Mouse (Mus musculus) adrenal gland, postnatal 25 days (tissue): ENCODE results near the gene Miox. TPM values are rescaled to one million over a fixed set of nuclear protein-coding genes. Genes with fewer than 3 reads are reported as not detected.

Experiments
- DNase-seq: peaks from one replicate; pipeline ENCODE4 v3.0.0; 2021; ENCODE audit warnings: mixed read lengths
- total RNA-seq: library from RNA; stranded (reverse); gene quantifications from 2 replicates; pipeline ENCODE4 v1.2.3, GENCODE M21; 2021

Miox gene
- total RNA-seq, 1 experiment from 2014 or later = not detected

DNA sequence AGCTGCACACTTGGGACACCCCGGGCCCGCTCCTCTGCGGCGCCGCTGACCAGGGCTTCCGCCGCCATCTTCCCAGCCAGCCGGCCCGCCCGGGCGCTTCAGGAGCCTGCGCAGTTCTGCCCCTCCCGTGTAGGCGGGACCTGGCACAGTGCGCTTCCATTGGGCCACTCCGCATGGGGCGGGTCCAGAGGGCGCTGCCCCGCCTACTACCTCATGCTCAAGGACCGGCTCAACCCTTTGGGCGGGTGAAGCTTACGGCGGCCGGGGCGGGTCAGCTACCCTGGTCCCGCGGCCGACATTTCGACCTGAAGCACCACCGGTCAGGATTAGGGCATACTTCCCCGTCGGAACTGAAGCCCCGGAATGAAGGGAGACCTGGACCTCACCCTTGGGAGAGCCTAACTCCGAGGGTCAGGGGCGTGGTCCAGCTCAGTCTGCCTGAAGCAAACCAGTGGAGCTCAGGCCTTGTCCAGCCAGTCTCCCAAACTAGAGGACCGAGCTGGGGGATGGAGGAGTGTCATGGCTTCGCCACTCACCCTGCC, 18.9 kb upstream of the Miox start, which contains the start of gene Sbf1:
Gene Sbf1 (minus strand): TSS at position 122 of the 542 bp plus-strand sequence.
- peak; percentile 98 for DNase-seq

DNA sequence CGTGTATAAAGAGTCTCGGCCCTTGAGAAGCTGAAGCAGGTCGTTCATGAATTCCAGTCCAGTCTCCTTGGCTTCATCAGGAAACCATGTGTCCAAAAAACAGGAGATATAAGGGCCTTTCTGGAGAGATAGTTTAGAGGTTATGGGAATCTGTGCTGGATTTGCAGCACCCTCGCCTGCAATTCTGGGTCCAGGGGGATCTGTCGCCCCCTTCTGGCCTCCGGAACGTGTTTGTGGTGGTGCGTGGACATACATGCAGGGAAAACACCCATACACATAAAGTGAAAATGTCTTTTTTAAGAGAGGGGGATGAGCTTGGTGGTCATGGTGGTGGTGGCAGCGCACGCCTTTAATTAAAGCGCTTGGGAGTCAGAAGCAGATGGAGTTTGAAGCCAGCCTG, 18.1 kb upstream of the Miox start:
- DNase-seq = no peak

GRCm38 (mm10) chr15:89321264-89321663, 12.9 kb upstream of the Miox start:
- DNase-seq = no peak

DNA sequence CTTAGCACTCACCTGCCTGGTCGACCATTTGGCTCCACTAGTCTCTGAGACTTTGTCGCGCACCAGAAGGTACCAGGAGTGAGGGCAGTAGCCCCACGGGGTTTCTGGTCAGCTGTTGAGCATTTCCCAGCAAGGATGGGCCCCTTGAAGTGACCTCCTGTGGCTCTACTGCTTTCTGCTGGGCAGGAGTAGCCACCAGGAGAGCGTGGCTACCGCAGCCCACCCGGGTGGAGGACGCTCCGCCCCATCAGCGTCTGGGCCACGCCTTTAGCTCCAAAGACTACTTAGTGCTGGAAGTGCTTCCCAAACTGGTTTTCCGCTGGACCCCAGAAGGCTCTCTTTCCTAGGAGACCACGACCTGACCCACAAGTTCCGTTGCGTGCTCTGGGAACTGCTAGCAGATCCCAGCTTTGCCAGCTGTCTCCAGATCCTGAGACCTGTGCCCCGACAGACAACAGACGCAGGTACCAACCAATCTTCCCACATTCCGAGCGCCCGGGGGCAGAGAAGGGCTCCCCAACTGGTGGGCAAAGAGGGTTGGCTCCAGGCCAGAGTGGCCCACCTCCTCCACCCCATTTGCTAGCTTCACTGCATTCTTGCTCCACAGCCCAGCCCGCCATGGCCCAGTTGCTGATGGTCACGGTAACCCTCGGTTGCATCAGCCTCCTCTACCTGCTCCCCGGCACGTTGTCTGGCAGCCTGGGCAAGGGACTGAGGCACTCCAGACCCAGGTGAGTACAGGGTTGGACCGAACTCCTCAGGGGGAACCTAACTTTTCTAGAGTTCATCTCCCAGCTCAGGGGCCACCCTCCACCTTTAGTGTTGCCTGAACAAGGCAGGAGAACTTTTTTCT, 11.3 kb upstream of the Miox start, which contains the start of gene Adm2:
Gene Adm2 (plus strand): TSS at position 51 of the 853 bp plus-strand sequence.
- DNase-seq = no peak

GRCm38 (mm10) chr15:89323656-89324055, 10.5 kb upstream of the Miox start:
- DNase-seq = no peak

GRCm38 (mm10) chr15:89326441-89326840, 7.8 kb upstream of the Miox start:
- DNase-seq = no peak

DNA sequence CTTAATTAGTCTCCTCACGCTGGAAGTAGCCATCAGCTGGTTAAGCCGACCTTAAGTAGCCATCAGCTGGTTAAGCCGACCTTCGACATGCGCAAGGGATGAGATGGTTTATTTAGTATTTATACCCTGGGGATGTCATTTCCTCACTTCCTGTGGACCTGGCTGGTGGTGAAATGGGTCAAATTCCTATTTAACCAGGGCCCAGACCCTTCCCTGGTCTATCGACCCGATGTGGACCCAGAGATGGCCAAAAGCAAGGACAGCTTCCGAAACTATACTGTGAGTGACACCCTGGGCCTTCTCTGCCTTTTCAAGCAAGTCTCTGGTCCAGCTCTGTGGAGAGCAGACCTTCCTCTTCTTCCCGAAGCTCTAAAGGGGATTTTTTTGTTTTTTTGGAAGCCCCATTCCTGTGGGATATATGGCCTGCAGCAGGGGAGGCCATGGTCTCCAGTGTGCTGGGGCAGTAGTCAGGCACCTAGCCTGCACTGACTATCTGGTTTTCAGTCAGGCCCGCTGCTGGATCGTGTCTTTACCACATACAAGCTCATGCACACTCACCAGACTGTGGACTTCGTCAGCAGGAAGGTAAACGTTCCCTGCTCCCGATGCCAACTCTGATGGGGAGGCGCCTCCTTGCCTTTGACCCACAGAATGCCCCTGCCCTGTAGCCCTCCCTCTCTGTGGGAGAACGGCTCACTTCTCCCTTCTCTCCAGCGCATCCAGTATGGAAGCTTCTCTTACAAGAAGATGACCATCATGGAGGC, 758 bp downstream of the Miox start:
- DNase-seq = no peak

GRCm38 (mm10) chr15:89336422-89336821, 2.2 kb downstream of the Miox start:
- DNase-seq = no peak

GRCm38 (mm10) chr15:89339696-89340095, 5.5 kb downstream of the Miox start:
- no peak for DNase-seq

GRCm38 (mm10) chr15:89340136-89340535, 5.9 kb downstream of the Miox start:
- no peak for DNase-seq

- DNase-seq = no peak
Measured at GRCm38 (mm10) chr15:89341678-89342077, 7.5 kb downstream of the Miox start.

GRCm38 (mm10) chr15:89343325-89343724, 9.1 kb downstream of the Miox start:
- DNase-seq = no peak

GRCm38 (mm10) chr15:89350447-89350846, 16.2 kb downstream of the Miox start:
- DNase-seq = no peak

DNA sequence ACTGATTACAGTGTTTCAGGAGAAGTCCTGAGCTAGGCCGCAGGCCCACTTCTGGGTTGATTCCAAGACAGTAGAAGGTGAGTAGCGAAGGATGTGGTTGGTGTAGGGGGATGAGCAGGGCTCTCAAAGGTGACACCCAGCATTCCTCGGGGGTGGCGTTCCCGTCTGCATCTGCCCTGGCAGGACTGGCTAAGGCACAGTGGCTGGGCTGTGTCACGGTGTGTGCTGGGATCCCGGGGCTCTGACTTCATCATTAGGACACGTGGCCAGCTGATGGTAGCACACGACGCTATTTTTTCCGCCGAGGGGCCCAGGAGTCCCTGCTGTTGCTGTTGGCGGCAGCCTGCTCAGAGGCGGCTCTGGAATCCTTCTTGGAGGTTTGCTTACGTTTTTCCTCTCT, 17.1 kb downstream of the Miox start:
- no peak for DNase-seq

GRCm38 (mm10) chr15:89352054-89352453, 17.9 kb downstream of the Miox start:
- DNase-seq = no peak

DNA sequence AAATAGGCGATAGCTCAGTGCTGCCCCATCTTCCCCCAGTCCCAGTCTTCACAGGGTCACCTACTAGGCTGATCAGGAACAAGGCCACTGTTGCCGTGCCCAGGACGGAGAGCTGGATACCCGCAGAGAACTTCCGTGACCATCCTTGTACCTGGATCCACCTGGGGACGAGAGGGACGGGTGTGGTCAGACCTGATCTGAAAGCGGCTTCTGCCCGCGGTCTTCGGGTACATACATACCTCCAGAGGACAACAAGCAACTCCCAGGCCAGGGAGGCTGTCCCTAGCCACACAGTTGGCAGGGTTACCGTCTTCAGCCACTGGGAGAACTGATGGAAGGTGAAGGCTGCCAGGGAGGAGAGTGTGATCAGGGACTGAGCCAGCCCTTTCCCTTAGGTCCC, 18.6 kb downstream of the Miox start:
- DNase-seq = no peak

DNA sequence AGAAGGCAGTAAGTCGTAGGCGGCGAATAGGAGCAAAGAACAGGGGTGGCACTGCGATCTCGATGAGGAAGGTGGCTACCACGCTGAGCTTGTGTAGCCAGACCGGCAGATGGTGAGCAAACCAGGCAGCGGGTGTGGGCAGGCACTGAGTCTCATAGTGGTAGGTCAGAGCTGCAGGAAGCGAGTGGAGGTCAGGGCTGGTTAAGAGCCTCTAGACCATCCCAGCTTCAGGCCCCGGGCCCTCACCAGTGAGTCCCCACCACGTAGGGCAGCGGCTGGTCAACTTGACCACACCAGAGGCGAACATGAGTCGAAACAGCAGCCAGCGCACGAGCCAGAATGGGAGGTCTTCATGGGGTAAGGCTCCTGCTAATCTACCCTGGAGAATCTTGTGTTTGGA, 19.6 kb downstream of the Miox start:
- no peak for DNase-seq

- no peak for DNase-seq
Measured at GRCm38 (mm10) chr15:89354455-89354854, 20.3 kb downstream of the Miox start.

GRCm38 (mm10) chr15:89355241-89356187, 21.3 kb downstream of the Miox start, which contains the start of the genes Lmf2 and Ncaph2:
Gene Lmf2, minus strand, starts transcription at chr15:89355659.
Gene Ncaph2, plus strand, starts transcription at chr15:89355719.
- DNase-seq = peak; percentile 97

GRCm38 (mm10) chr15:89356372-89356771, 22.2 kb downstream of the Miox start:
- peak; percentile 73 for DNase-seq

GRCm38 (mm10) chr15:89358784-89359183, 24.6 kb downstream of the Miox start:
- no peak for DNase-seq

DNA sequence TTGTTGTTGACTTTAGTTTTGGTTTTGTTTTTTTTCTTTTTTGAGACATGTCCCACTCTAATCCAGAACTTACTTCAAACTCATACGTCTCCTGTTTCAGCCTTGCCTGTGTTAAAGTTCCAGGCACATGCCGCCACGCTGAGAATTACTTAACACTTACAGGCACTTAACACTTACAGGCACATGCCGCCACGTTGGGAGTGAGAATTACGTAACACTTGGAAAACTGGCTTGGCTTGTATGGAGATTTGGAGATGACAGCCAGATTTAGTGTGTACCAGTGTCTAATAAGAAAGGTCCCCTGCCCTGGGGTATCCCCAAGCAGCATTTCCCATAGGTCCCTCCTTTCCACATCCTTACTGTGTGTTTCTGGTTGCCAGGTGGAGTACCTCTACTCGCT, 28.9 kb downstream of the Miox start:
- DNase-seq = no peak
